Mouse (Mus musculus): ENCODE data around the gene Map6d1. TPM values are rescaled to one million over a fixed set of nuclear protein-coding genes. Genes with fewer than 3 reads are reported as not detected.

The Map6d1 gene
- total RNA-seq, 2 experiments from 2014 or later = 0.51 to 1.1 TPM

GRCm38 (mm10) chr16:20192043-20192442, 49.1 kb downstream of the Map6d1 start:
- no peak for DNase-seq
- intact Hi-C loops (cut with DNase I) = no loop called here

DNA sequence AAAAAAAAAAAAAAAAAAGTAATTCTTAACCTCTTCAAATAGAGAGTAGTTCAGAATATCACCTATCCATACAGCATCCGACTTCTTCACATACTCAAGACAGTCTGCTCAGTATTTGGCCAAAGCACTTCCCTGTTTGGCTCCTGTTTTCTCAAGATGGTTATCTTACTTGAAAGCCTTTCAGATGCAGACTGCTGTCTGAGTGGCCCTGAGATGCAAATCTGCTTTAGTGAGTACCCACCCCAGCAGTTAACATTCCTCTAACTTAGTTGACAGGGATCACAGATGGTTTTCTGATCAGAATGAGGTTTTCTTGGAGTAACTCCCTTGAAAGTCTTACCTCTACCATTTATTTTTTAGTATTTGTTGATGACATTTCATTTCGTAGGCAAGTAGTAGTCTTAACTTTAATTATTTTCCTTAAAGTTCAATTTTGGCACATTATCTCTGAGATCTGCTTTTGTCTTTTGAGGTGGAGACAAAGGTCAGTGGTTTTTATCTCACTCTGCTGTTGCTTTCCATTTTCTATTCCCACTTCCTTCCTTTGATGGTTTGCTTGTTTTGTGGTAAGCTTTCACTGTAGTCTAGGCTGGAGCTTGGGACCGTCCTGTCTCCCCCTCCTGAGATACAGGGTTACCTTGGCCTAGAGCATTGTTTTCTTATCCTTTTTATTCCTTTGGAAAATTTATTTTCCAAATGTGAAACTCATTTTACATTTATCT, 49.8 kb downstream of the Map6d1 start:
- intact Hi-C loops (cut with DNase I) = no loop called here
- DNase-seq = no peak

DNA sequence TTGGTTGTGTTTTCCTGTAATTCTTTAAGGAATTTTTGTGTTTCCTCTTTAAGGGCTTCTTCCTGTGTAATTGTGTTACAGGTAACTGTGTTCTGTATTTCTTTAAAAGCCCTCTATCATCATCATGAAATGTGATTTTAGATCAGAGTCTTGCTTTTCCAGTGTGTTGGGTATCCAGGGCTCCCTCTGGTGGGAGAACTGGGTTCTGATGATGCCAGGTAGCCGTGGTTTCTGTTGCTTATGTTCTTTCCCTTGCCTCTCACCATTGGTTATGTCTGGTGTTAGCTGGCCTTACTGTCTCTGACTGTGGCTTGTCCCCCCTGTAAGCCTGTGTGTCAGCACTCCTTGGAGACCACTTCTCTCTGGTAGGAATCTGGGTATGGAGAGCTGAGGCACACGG, 55.8 kb downstream of the Map6d1 start:
- DNase-seq = peak in 1 of 2 experiments; percentile 21
- intact Hi-C loops (cut with DNase I) = loop anchor here (10.0 kb wide), 1 partner anchor 461 kb away; no protein-coding TSS in a partner anchor

Other genes starting within 250 kb of the Map6d1 start
- gene Klhl24, start 143.8 kb downstream of the Map6d1 start, total RNA-seq (2021) = 100 to 1,000 TPM; 210 to 229 TPM
- gene Yeats2, start 100.3 kb downstream of the Map6d1 start, total RNA-seq (2021) = 10 to 100 TPM; 17.4 to 21.0 TPM
- gene Parl, start 61.0 kb upstream of the Map6d1 start, total RNA-seq (2021) = 100 to 1,000 TPM in 1 of 2 experiments, 10 to 100 TPM in 1; 89.4 to 103 TPM
- 1 to 10 TPM in 1 of 2 experiments, under 1 TPM in 1; 0.63 to 1.1 TPM for gene Cyp2ab1, start 84.0 kb upstream of the Map6d1 start, total RNA-seq (2021)
- gene Abcc5, start 185.0 kb upstream of the Map6d1 start, total RNA-seq (2021) = 10 to 100 TPM; 42.0 to 43.3 TPM

All from heart, postnatal 14 days (tissue).